Mouse (Mus musculus) megakaryocyte, embryonic 14.5 days (primary cell): ENCODE data around the gene Syne1.

Experiments used
- FLI1 ChIP-seq: IDR thresholded peaks from 2 replicates; pipeline ENCODE4 v1.6.1; 2012; ENCODE audit warnings: low read length, inconsistent platforms, mixed read lengths
- GATA1 ChIP-seq: IDR thresholded peaks from 3 replicates; pipeline ENCODE4 v1.6.1; 2012; ENCODE audit warnings: mixed read lengths, low read length, inconsistent platforms, borderline replicate concordance

- TF ChIP-seq FLI1 (no peak), GATA1 (no peak)
Measured at GRCm38 (mm10) chr10:5087336-5087735, 463.9 kb downstream of the Syne1 start.
